23 mouse cellular contexts compared by ENCODE assay signal in genomic region chr9:64534313-64534712, GRCm38 (mm10).
DNase-seq lines count a peak whose midpoint lies in the region; ATAC-seq and TF ChIP-seq lines count a peak whose summit lies in the region.
"Had no signal": no experiment of that assay in that cellular context is flagged by ENCODE, and none has a peak within 500 bp of the region (broad histone marks: within the 10 kb centered on the region; RNA-seq: fewer than 3 reads in every experiment).

No protein-coding gene starts in this region.

- intact Hi-C loops in heart, adult 2 months (cut with DNase I): no loop called here

- peak; percentile 28 for DNase-seq in midbrain, embryonic 11.5 days (ENCODE audit: low spot score, missing footprints)
- no peak for DNase-seq in midbrain, postnatal 0 days (ENCODE audit: low spot score)
- peak; percentile 22 for DNase-seq in MEL-GATA-1-ER (ENCODE audit: extremely low read depth, low read depth)
- no peak for DNase-seq in heart, adult 2 months
- no peak for DNase-seq in kidney, adult 9 months
- no peak for DNase-seq in adrenal gland, postnatal 14 days
- DNase-seq: adrenal gland, adult 8-10 months; cerebellum, adult 9-10 months; kidney, adult 18-20 months; lung, postnatal 14 days; thymus, adult 2 months had no signal

- 86% methylated on average over 6 of the region's 6 CpGs for WGBS in midbrain, embryonic 11.5 days
- WGBS in midbrain, postnatal 0 days: 76% methylated on average over 6 of the region's 6 CpGs
- 45% methylated on average over 6 of the region's 6 CpGs for WGBS in liver, embryonic 15.5 days (ENCODE audit: insufficient replicate concordance)
- 71% methylated on average over 6 of the region's 6 CpGs for WGBS in heart, adult 2 months

- no peak for TF ChIP-seq CTCF in midbrain, postnatal 0 days (IDR thresholded peaks at IDR 0.05)
- TF ChIP-seq CTCF in heart, adult 2 months (IDR thresholded peaks at IDR 0.05): no peak

- no peaks in the 10 kb centered on the region for H3K36me3 ChIP-seq in midbrain, embryonic 11.5 days (ENCODE audit: control insufficient read depth, insufficient read depth, low read length)
- H3K36me3 ChIP-seq in midbrain, postnatal 0 days (ENCODE audit: insufficient read depth, low read length): no peaks in the 10 kb centered on the region
- no peaks in the 10 kb centered on the region for H3K36me3 ChIP-seq in liver, embryonic 15.5 days (replicated peaks)
- no peaks in the 10 kb centered on the region for H3K36me3 ChIP-seq in heart, adult 2 months (ENCODE audit: control insufficient read depth, insufficient read depth, low read length)
- H3K36me3 ChIP-seq: embryonic facial prominence, embryonic 13.5 days; forebrain, embryonic 15.5 days; heart, embryonic 10.5 days; limb, embryonic 10.5 days; midbrain, embryonic 13.5 days; neural tube, embryonic 13.5 days had no signal

- no peaks in the 10 kb centered on the region for H3K27me3 ChIP-seq in midbrain, embryonic 11.5 days (ENCODE audit: control insufficient read depth, insufficient read depth, low read length)
- H3K27me3 ChIP-seq in midbrain, postnatal 0 days (ENCODE audit: insufficient read depth, low read length): no peaks in the 10 kb centered on the region
- H3K27me3 ChIP-seq in liver, embryonic 15.5 days: no peaks in the 10 kb centered on the region
- H3K27me3 ChIP-seq in heart, adult 2 months (ENCODE audit: control insufficient read depth, insufficient read depth, low read length): no peaks in the 10 kb centered on the region
- H3K27me3 ChIP-seq: embryonic facial prominence, embryonic 13.5 days; forebrain, embryonic 15.5 days had no signal

- no peak overlapping the region for H3K27ac ChIP-seq in midbrain, embryonic 11.5 days (ENCODE audit: low read depth, low read length)
- no peak overlapping the region for H3K27ac ChIP-seq in midbrain, postnatal 0 days (ENCODE audit: low read depth, low read length)
- H3K27ac ChIP-seq in liver, embryonic 15.5 days (replicated peaks): peak overlapping the region; percentile 100
- no peak overlapping the region for H3K27ac ChIP-seq in heart, adult 2 months
- H3K27ac ChIP-seq: embryonic facial prominence, embryonic 13.5 days; heart, embryonic 10.5 days; kidney, postnatal 0 days; limb, embryonic 10.5 days; midbrain, embryonic 13.5 days; neural tube, embryonic 13.5 days; stomach, postnatal 0 days had no signal

- H3K4me1 ChIP-seq in midbrain, embryonic 11.5 days (ENCODE audit: control insufficient read depth, insufficient read depth, low read length): peaks cover 6% of the 10 kb centered on the region
- peaks cover 11% of the 10 kb centered on the region; the same call in 1 of the 2 replicates for H3K4me1 ChIP-seq in midbrain, postnatal 0 days (ENCODE audit: insufficient read depth, low read length)
- peaks cover 72% of the 10 kb centered on the region for H3K4me1 ChIP-seq in liver, embryonic 15.5 days (replicated peaks)
- H3K4me1 ChIP-seq in heart, adult 2 months (ENCODE audit: control insufficient read depth, insufficient read depth, low read length): no peaks in the 10 kb centered on the region

- H3K9ac ChIP-seq in midbrain, embryonic 11.5 days (ENCODE audit: low read length): no peak overlapping the region
- no peak overlapping the region for H3K9ac ChIP-seq in midbrain, postnatal 0 days (replicated peaks; ENCODE audit: low read length, poor library complexity, severe bottlenecking)
- peak overlapping the region; percentile 58 for H3K9ac ChIP-seq in liver, embryonic 15.5 days
- no peak overlapping the region for H3K9ac ChIP-seq in heart, adult 2 months (ENCODE audit: low read depth, low read length)
- H3K9ac ChIP-seq: embryonic facial prominence, embryonic 13.5 days; forebrain, embryonic 15.5 days; midbrain, embryonic 13.5 days; neural tube, embryonic 13.5 days had no signal

- no peaks in the 10 kb centered on the region for H3K9me3 ChIP-seq in midbrain, embryonic 11.5 days (ENCODE audit: control insufficient read depth, low read length)
- H3K9me3 ChIP-seq in midbrain, postnatal 0 days (ENCODE audit: low read length): no peaks in the 10 kb centered on the region
- H3K9me3 ChIP-seq in liver, embryonic 15.5 days (replicated peaks): no peaks in the 10 kb centered on the region
- H3K9me3 ChIP-seq: embryonic facial prominence, embryonic 13.5 days; forebrain, embryonic 15.5 days; heart, embryonic 10.5 days; limb, embryonic 10.5 days; midbrain, embryonic 13.5 days; neural tube, embryonic 13.5 days had no signal

- H3K79me2 ChIP-seq in heart, adult 2 months (replicated peaks; ENCODE audit: control insufficient read depth, insufficient read depth, low read length): no peaks in the 10 kb centered on the region

- TF ChIP-seq POLR2A in heart, adult 2 months (IDR thresholded peaks at IDR 0.05; ENCODE audit: insufficient read depth, low read depth, low read length): no peak

- no peak for TF ChIP-seq EP300 in heart, adult 2 months (IDR thresholded peaks at IDR 0.05; ENCODE audit: insufficient read depth, low read depth, low read length)

- no peak for ATAC-seq in midbrain, embryonic 11.5 days (ENCODE audit: low FRiP score)
- no peak for ATAC-seq in midbrain, postnatal 0 days (ENCODE audit: low FRiP score)
- ATAC-seq in erythroid progenitor cell, adult 5-6 weeks (replicated peaks; ENCODE audit: low FRiP score, poor library complexity, severe bottlenecking): peak; percentile 41
- ATAC-seq in liver, embryonic 15.5 days (ENCODE audit: insufficient read depth): peak; percentile 21
- ATAC-seq: activated CD4-positive, CD25-positive, alpha-beta regulatory T cell, adult 4 months had no signal

- H3K4me3 ChIP-seq in midbrain, embryonic 11.5 days (ENCODE audit: low read depth, low read length): no peak overlapping the region
- H3K4me3 ChIP-seq in midbrain, postnatal 0 days (ENCODE audit: low read depth, low read length): no peak overlapping the region
- H3K4me3 ChIP-seq in liver, embryonic 15.5 days (replicated peaks): no peak overlapping the region
- no peak overlapping the region for H3K4me3 ChIP-seq in heart, adult 2 months
- H3K4me3 ChIP-seq: embryonic facial prominence, embryonic 13.5 days; forebrain, embryonic 15.5 days; heart, embryonic 10.5 days; limb, embryonic 10.5 days; midbrain, embryonic 13.5 days; myocyte; neural tube, embryonic 13.5 days had no signal

- H3K4me2 ChIP-seq in midbrain, embryonic 11.5 days: no peak overlapping the region
- no peak overlapping the region for H3K4me2 ChIP-seq in midbrain, postnatal 0 days (ENCODE audit: low read depth, low read length, poor library complexity, severe bottlenecking)
- H3K4me2 ChIP-seq in liver, embryonic 15.5 days: peak overlapping the region; percentile 69
- H3K4me2 ChIP-seq: embryonic facial prominence, embryonic 13.5 days; forebrain, embryonic 15.5 days; midbrain, embryonic 13.5 days; neural tube, embryonic 13.5 days had no signal

Comparison
In these comparisons a context has a peak if more than half of its experiments do, and no peak if none do; other contexts are left out.
1. DNase-seq: peak in midbrain, embryonic 11.5 days (single experiment) and MEL-GATA-1-ER (single experiment); none in midbrain, postnatal 0 days (single experiment), heart, adult 2 months (0 of 2), kidney, adult 9 months (single experiment) and adrenal gland, postnatal 14 days (single experiment).
2. ATAC-seq: peak in erythroid progenitor cell, adult 5-6 weeks (single experiment) and liver, embryonic 15.5 days (single experiment); none in midbrain, embryonic 11.5 days (single experiment) and midbrain, postnatal 0 days (single experiment).